Mouse (Mus musculus) C2C12 (cell line): ENCODE results near the gene 1700029J07Rik. TPM values are rescaled to one million over a fixed set of nuclear protein-coding genes. Genes with fewer than 3 reads are reported as not detected.

Source experiments
- H3K27me3 ChIP-seq: one replicate; pipeline ENCODE4 v1.6.1; 2011; ENCODE audit not compliant: control insufficient read depth, insufficient read depth, insufficient read length
- H3K36me3 ChIP-seq: one replicate; pipeline ENCODE4 v1.6.1; 2011; ENCODE audit not compliant: control insufficient read depth, insufficient read depth
- H3K4me3 ChIP-seq: one replicate; pipeline ENCODE4 v1.5.1; 2011; ENCODE audit warnings: mild to moderate bottlenecking, control low read depth; ENCODE audit not compliant: poor library complexity, insufficient read depth, severe bottlenecking
- H3K79me2 ChIP-seq: one replicate; pipeline ENCODE4 v1.6.1; 2011; ENCODE audit not compliant: control insufficient read depth, insufficient read depth
- H3K79me3 ChIP-seq: one replicate; pipeline ENCODE4 v1.6.1; 2011; ENCODE audit warnings: low read depth, control low read depth
- H3ac ChIP-seq: one replicate; pipeline ENCODE3; 2011; ENCODE audit warnings: low read depth; ENCODE audit not compliant: control insufficient read depth, insufficient read length
- CEBPB ChIP-seq: IDR thresholded peaks from one replicate; pipeline ENCODE4 v1.6.1; 2011; ENCODE audit warnings: low read depth, mild to moderate bottlenecking, control low read depth, moderate library complexity
- CTCF ChIP-seq: IDR thresholded peaks from one replicate; pipeline ENCODE4 v1.5.1; 2011; ENCODE audit not compliant: control insufficient read depth, insufficient read depth, insufficient read length
- FOSL1 ChIP-seq: IDR thresholded peaks from one replicate; pipeline ENCODE4 v1.8.0; 2011; ENCODE audit warnings: mild to moderate bottlenecking, low read length; ENCODE audit not compliant: poor library complexity, insufficient read depth, severe bottlenecking
- MAX ChIP-seq: IDR thresholded peaks from one replicate; pipeline ENCODE4 v1.6.1; 2011; ENCODE audit warnings: mild to moderate bottlenecking, control low read depth
- MYOD1 ChIP-seq: IDR thresholded peaks from one replicate; pipeline ENCODE4 v1.6.1; 2011; ENCODE audit warnings: low read depth; ENCODE audit not compliant: control insufficient read depth, insufficient read length
- MYOG ChIP-seq: IDR thresholded peaks from one replicate; pipeline ENCODE4 v1.6.1; 2011; ENCODE audit not compliant: control insufficient read depth, insufficient read length; ENCODE audit errors: extremely low read depth
- USF1 ChIP-seq: IDR thresholded peaks from one replicate; pipeline ENCODE4 v1.6.1; 2011; ENCODE audit warnings: low read depth, mild to moderate bottlenecking, control low read depth, moderate library complexity
- polyA plus RNA-seq: library from polyadenylated mRNA; unstranded; fragments of >200 nt; fragmentation: generic; extraction: Trizol; gene quantifications from one replicate; pipeline ENCODE4 v1.2.1, GENCODE M21; 2012; ENCODE audit warnings: missing spikeins

Gene 1700029J07Rik
- polyA plus RNA-seq, 1 experiment: 0.08 TPM

GRCm38 (mm10) chr8:45934582-45935014 lies 40.5 kb downstream of the 1700029J07Rik start, which contains the start of gene Ccdc110:
Gene Ccdc110 (plus strand): TSS chr8:45934619.
- Histone ChIP-seq H3K27me3 (peaks cover 10% of the 10 kb centered on the region), H3ac (no peak within 1 kb of the TSS), H3K4me3 (no peak within 1 kb of the TSS), H3K79me2 (no peaks in the 10 kb centered on the region), H3K79me3 (no peaks in the 10 kb centered on the region), H3K36me3 (no peaks in the 10 kb centered on the region)
- TF ChIP-seq CTCF (peak; percentile 99), USF1 (no peak), MYOD1 (no peak), CEBPB (no peak)

GRCm38 (mm10) chr8:45922116-45922515 lies 52.9 kb downstream of the 1700029J07Rik start:
- no peak for TF ChIP-seq CTCF
- TF ChIP-seq MYOD1: no peak
- no peak for TF ChIP-seq MAX
- no peak for TF ChIP-seq USF1
- no peak for TF ChIP-seq MYOG
- TF ChIP-seq CEBPB: no peak
- no peak for TF ChIP-seq FOSL1
- Histone ChIP-seq H3K4me3 (no peak overlapping the region), H3K79me3 (no peaks in the 10 kb centered on the region), H3K27me3 (no peaks in the 10 kb centered on the region), H3K36me3 (no peaks in the 10 kb centered on the region), H3K79me2 (no peaks in the 10 kb centered on the region), H3ac (no peak overlapping the region)

- no peaks in the 10 kb centered on the region for H3K79me3 ChIP-seq
- no peaks in the 10 kb centered on the region for H3K36me3 ChIP-seq
- no peaks in the 10 kb centered on the region for H3K27me3 ChIP-seq
- no peaks in the 10 kb centered on the region for H3K79me2 ChIP-seq
- TF ChIP-seq MYOG: no peak
- no peak for TF ChIP-seq MAX
- no peak for TF ChIP-seq USF1
- TF ChIP-seq CTCF: no peak
- TF ChIP-seq FOSL1: no peak
- no peak for TF ChIP-seq CEBPB
- TF ChIP-seq MYOD1: no peak
- no peak overlapping the region for H3ac ChIP-seq
- no peak overlapping the region for H3K4me3 ChIP-seq
These were observed 54.7 kb downstream of the 1700029J07Rik start for GRCm38 (mm10) chr8:45920392-45920791.

- no peaks in the 10 kb centered on the region for H3K79me3 ChIP-seq
- H3K36me3 ChIP-seq: no peaks in the 10 kb centered on the region
- H3K27me3 ChIP-seq: no peaks in the 10 kb centered on the region
- no peak for TF ChIP-seq MAX
- no peak for TF ChIP-seq CEBPB
- no peak overlapping the region for H3ac ChIP-seq
- H3K79me2 ChIP-seq: no peaks in the 10 kb centered on the region
- no peak overlapping the region for H3K4me3 ChIP-seq
These were observed 56.2 kb downstream of the 1700029J07Rik start for GRCm38 (mm10) chr8:45918891-45919290.

GRCm38 (mm10) chr8:45917040-45917679 lies 57.9 kb downstream of the 1700029J07Rik start:
- H3K36me3 ChIP-seq: no peaks in the 10 kb centered on the region
- no peaks in the 10 kb centered on the region for H3K27me3 ChIP-seq
- no peaks in the 10 kb centered on the region for H3K79me2 ChIP-seq
- H3K4me3 ChIP-seq: no peak overlapping the region
- TF ChIP-seq FOSL1: no peak
- TF ChIP-seq CEBPB: no peak
- H3ac ChIP-seq: no peak overlapping the region
- no peaks in the 10 kb centered on the region for H3K79me3 ChIP-seq

- Histone ChIP-seq H3K27me3 (no peaks in the 10 kb centered on the region), H3K4me3 (no peak overlapping the region), H3K79me3 (no peaks in the 10 kb centered on the region), H3K79me2 (no peaks in the 10 kb centered on the region), H3K36me3 (no peaks in the 10 kb centered on the region), H3ac (no peak overlapping the region)
- no peak for TF ChIP-seq MAX
These were observed 58.6 kb downstream of the 1700029J07Rik start for GRCm38 (mm10) chr8:45916496-45916895.
